7 mouse cellular contexts compared by ENCODE assay signal in genomic region chr9:108507619-108508434, GRCm38 (mm10). TPM values are rescaled to one million over a fixed set of nuclear protein-coding genes. Genes with fewer than 3 reads are reported as not detected.
DNase-seq lines count a peak whose midpoint lies in the region; ATAC-seq lines count a peak whose summit lies in the region.

Gene Qars (plus strand): TSS chr9:108507706.

- no peaks in the 10 kb centered on the region for H3K27me3 ChIP-seq in intestine, embryonic 15.5 days (replicated peaks)
- no peaks in the 10 kb centered on the region for H3K27me3 ChIP-seq in midbrain, embryonic 10.5 days (ENCODE audit: low read depth, poor library complexity, severe bottlenecking)

- peak within 1 kb of the TSS; percentile 89 for H3K27ac ChIP-seq in intestine, embryonic 15.5 days
- peak within 1 kb of the TSS; percentile 88 for H3K27ac ChIP-seq in midbrain, embryonic 10.5 days (replicated peaks)

- DNase-seq in adrenal gland, adult 2 months = peak; percentile 97
- peak; percentile 93 for DNase-seq in embryo, embryonic 11.5 days (ENCODE audit: low read depth, low spot score)
- peak; percentile 90 to 91 for DNase-seq in gastrocnemius, postnatal 36 days
- peak; percentile 93 to 98 for DNase-seq in left cerebral cortex, postnatal 25 days (ENCODE audit: low spot score in 2 of 2)
- DNase-seq in midbrain, embryonic 10.5 days (ENCODE audit: low spot score) = peak; percentile 95
- DNase-seq in right cerebral cortex, postnatal 4 days = peak; percentile 89

- under 1% methylated on average over 37 of the region's 37 CpGs for WGBS in intestine, embryonic 15.5 days
- WGBS in midbrain, embryonic 10.5 days = under 1% methylated on average over 37 of the region's 37 CpGs

- H3K4me1 ChIP-seq in intestine, embryonic 15.5 days (replicated peaks) = peaks cover 11% of the 10 kb centered on the region
- peaks cover 21% of the 10 kb centered on the region for H3K4me1 ChIP-seq in midbrain, embryonic 10.5 days

- peak within 1 kb of the TSS; percentile 72 for H3K4me3 ChIP-seq in intestine, embryonic 15.5 days (replicated peaks)
- peak within 1 kb of the TSS; percentile 89 for H3K4me3 ChIP-seq in midbrain, embryonic 10.5 days

- intact Hi-C loops in gastrocnemius, postnatal 36 days (cut with DNase I) = no loop called here
- intact Hi-C loops in left cerebral cortex, postnatal 25 days (cut with DNase I) = loop anchor here (2.0 kb wide), 1 partner anchor 17 kb away; the partner anchor contains the start of gene Usp19

- no peaks in the 10 kb centered on the region for H3K9me3 ChIP-seq in intestine, embryonic 15.5 days
- no peaks in the 10 kb centered on the region for H3K9me3 ChIP-seq in midbrain, embryonic 10.5 days (replicated peaks)

- peak; percentile 98 for ATAC-seq in intestine, embryonic 15.5 days

- H3K4me2 ChIP-seq in intestine, embryonic 15.5 days (replicated peaks) = peak within 1 kb of the TSS; percentile 79

- peaks cover 22% of the 10 kb centered on the region for H3K36me3 ChIP-seq in intestine, embryonic 15.5 days
- peaks cover 47% of the 10 kb centered on the region for H3K36me3 ChIP-seq in midbrain, embryonic 10.5 days

- H3K9ac ChIP-seq in intestine, embryonic 15.5 days = peak within 1 kb of the TSS; percentile 82

RNA-seq across cellular contexts. Expression of gene Qars, which starts in this region (rescaled TPM):
- 100 to 1,000 TPM; 186 to 192 TPM for total RNA-seq in adrenal gland, adult 2 months (2021)
- polyA plus RNA-seq in adrenal gland, adult 2 months (2012; rRNA removed) = 173 and 186 TPM in 2 replicates
- 10 to 100 TPM; 69.7 to 81.7 TPM for total RNA-seq in gastrocnemius, postnatal 36 days (2021)
- polyA plus RNA-seq in intestine, embryonic 15.5 days (2015; fragmentation: Nextera tagmentation; extraction: Ambion mirVana) = 105 and 106 TPM in 2 replicates
- total RNA-seq in left cerebral cortex, postnatal 25 days (2021) = 10 to 100 TPM; 75.3 to 84.4 TPM
- polyA plus RNA-seq in midbrain, embryonic 10.5 days (2016; fragmentation: Nextera tagmentation; extraction: Ambion mirVana) = 112 and 115 TPM in 2 replicates

Comparison
In these comparisons a context has a peak if more than half of its experiments do, and no peak if none do; other contexts are left out.
1. Peak in every context shown above with its lines: DNase-seq, ATAC-seq, H3K4me3 ChIP-seq and H3K27ac ChIP-seq.